Mouse (Mus musculus) heart, postnatal 0 days (tissue): ENCODE measurements around the gene Orc3.

Source experiments
- CTCF ChIP-seq: IDR thresholded peaks from 2 replicates; pipeline ENCODE4 v1.5.1; 2016; ENCODE audit warnings: antibody characterized with exemption, control low read depth, low read depth
- EP300 ChIP-seq: IDR thresholded peaks from 2 replicates; pipeline ENCODE4 v1.6.1; 2016; ENCODE audit warnings: antibody characterized with exemption, low read depth

GRCm38 (mm10) chr4:34644779-34645178 is 30.0 kb upstream of the Orc3 start:
- TF ChIP-seq CTCF = no peak
- TF ChIP-seq EP300 = no peak
